Mouse (Mus musculus) CD4-positive, CD25-positive, alpha-beta regulatory T cell, adult 4 months (primary cell): ENCODE results near the gene Gpr18. TPM values are rescaled to one million over a fixed set of nuclear protein-coding genes. Genes with fewer than 3 reads are reported as not detected.

Experiments used
- ATAC-seq: one replicate; pipeline ENCODE4 v1.8.0; 2017
- polyA plus RNA-seq, 2 experiments: library from polyadenylated mRNA; unstranded; fragments of 100-300 nt; shearing (Covaris generic); gene quantifications; one replicate each; pipeline ENCODE4 v1.2.1; 2017

Gpr18 gene
- 10 to 100 TPM; 92.7 to 95.9 TPM for polyA plus RNA-seq

- ATAC-seq, result peak; percentile 84
Observed at GRCm38 (mm10) chr14:121915621-121916020, at the start of gene Gpr18. Gene Gpr18 (minus strand): TSS chr14:121915781.

DNA sequence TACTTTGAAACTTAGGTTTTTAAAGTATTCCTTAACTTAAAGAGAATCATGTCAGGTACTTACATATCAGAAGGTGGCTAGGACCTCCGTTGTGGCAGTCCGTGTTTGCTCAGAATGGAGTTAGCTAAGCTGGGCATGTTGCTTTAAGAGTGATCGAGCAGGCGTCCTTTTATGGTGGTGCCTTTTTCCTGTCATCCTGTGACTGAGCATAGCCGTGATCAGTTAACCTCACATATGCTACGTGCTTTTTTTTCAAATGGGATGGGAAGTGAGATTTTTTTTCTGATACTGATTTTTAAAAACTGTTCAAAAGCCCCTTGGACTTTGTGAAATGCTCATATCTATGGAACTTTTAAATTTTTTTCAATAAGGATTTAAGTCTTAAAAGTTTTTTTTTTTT is 49.4 kb upstream of the Gpr18 start, which contains the start of gene Gpr183:
Gpr183 (minus strand) TSS at position 206 of the 400 bp plus-strand sequence.
- peak; percentile 73 for ATAC-seq

DNA sequence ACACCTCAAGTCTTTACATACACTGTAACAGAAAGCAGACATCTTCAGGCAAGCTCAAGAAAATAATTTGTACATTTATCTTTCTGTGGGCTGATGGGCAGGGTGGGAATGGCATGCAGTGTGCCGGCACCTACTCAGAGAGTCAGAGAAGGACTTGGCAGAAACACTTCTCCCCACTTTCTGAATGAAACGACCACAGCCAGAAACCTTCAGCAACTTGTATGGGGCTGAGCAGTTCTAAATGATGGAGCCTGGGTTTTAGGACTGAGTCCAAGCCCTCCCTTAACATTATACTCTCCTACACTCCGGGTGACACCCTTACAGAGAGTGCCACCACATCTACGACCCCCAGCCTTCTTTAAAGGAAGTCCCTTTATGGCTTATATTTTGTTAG is 48.4 kb upstream of the Gpr18 start:
- no peak for ATAC-seq

DNA sequence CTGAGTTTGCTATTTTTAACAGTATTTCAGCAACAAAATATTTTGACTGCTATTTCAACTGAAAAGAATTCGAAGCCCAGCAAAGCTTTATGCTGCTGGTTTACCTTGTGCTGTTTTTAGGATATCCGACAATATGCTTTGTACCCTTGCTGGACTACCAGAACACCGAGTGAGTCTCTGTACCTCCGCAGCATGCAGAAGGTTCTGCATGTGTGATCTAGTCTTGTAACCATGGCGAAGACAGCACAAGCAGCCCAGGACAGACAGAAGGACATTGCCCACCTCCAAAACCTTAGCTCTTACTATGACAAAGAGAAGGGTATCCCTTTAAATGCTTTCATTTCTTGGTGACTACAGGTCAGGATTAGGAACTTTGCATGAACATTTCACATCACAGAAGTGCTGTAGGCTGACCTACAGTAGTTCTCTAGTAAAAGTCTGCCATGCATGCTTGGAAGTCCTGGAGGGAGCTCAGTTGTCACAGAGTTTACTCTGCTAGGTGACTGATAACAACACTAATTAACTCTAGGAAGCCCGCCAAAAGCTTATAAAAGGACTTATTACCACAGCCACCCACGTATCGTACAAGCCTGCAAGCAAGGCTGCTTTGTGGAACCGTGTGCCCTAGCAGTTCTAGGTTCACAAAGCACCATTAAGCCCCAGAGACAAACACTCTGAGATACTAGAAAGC is 47.8 kb upstream of the Gpr18 start:
- peak; percentile 22 for ATAC-seq

- ATAC-seq, result no peak
Observed at GRCm38 (mm10) chr14:121962128-121962890, 46.7 kb upstream of the Gpr18 start.

DNA sequence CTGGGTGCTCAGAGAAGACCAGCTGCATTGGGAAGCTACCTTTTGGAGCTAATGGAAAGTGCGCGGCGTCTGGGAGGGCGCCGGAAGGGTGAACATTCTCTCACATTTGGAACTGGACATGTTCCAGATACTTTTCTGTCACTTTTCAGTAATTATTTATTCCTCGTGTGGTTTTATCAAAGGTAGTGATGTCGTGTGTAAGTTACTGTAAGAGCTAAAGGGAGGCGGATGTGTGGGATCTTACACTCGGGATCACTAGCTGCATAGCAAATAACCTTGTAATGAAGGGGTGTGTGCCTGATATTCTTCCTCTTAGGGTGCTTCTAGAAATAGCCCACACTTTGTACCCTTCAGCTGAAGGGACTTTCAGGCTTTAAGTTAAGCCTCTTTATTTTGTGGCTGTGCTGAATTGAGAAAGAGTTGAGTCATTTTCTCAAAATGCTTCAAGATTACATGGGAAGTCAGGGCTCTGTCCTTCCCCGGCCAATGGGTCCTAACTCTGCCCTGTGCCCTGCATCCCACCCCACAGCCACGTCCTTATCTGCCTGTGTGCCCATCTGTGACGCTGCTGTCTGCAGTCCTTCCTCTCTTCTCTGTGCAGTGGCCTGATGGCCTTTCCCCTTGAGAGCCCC is 46.0 kb upstream of the Gpr18 start:
- peak; percentile 11 for ATAC-seq

DNA sequence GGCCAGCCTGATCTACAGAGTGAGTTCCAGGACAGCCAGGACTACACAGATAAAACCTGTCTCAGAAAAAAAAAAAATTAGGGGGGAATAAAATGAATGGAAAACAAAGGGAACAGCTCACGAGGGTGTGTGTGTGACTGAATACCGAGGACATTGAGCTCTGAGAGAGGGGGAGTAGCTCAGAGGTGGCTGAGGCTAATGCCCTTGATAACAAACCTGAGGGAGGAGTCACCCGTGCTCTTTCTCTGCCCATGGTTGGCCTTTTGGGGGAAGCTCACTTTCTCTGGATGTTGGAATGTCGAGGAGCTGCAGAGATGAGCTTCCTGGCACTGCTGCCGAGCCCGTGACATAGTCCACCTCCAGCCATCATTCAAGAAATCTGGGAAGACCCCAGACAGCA is 45.4 kb upstream of the Gpr18 start:
- ATAC-seq, result no peak

DNA sequence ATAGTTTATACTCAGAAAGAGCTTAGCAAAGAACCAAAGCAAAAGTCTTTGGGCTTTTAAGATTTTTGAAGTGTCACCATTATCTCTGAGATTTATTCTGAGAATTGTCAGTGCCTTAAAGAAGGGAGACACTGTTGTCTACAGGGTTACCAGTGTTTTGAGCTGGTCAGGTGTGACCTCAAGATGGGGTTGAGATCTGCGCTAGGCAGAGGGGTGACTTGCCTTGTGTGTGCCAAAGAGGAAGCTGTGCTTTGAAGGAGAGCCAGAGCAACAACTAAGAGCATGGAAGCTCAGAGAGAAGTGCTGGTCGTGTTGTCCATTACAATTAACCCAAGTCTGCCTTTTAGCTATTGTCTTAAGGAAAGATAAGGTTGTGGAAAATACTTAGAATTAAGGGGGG is 45.0 kb upstream of the Gpr18 start:
- no peak for ATAC-seq

- no peak for ATAC-seq
Observed at GRCm38 (mm10) chr14:121960031-121960430, 44.5 kb upstream of the Gpr18 start.

- ATAC-seq, result no peak
Observed at GRCm38 (mm10) chr14:121959538-121959980, 44.0 kb upstream of the Gpr18 start.

DNA sequence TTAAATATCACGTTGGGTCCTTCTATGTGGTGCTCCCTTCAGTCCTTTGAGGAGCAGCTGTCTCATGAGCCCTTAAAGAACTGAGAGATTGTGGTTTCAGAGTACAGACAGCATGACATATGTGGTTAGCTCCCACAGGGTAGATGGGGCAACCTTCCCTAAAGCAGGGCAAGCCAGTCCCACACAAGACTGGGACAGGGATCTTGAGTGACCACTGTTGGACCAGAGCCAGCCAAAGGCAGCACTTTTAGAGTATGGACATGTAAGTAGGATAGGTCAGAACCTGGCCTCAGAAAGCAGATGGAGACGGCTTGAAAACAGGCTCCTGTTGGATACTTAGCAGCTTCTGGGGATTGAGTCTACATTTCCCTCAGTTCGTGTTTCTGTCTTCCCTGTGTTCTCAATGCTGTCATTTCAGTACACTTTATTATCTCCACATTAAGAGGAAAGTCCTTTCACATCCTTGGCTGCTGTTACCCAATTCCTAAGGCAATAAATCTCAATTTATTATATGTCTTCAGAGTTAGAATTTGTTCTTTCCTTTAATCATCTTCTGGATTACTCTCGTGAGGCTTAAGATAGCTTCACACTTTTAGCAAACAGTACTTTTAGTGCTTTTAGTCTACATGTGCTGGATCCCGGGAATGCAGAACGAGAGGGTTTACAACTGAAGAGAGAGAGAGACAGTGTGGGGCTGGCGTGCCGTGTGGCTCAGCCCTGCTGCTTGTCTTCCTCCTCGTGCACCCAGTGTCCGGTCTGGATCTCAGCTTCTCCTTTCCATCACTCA is 43.4 kb upstream of the Gpr18 start:
- no peak for ATAC-seq

DNA sequence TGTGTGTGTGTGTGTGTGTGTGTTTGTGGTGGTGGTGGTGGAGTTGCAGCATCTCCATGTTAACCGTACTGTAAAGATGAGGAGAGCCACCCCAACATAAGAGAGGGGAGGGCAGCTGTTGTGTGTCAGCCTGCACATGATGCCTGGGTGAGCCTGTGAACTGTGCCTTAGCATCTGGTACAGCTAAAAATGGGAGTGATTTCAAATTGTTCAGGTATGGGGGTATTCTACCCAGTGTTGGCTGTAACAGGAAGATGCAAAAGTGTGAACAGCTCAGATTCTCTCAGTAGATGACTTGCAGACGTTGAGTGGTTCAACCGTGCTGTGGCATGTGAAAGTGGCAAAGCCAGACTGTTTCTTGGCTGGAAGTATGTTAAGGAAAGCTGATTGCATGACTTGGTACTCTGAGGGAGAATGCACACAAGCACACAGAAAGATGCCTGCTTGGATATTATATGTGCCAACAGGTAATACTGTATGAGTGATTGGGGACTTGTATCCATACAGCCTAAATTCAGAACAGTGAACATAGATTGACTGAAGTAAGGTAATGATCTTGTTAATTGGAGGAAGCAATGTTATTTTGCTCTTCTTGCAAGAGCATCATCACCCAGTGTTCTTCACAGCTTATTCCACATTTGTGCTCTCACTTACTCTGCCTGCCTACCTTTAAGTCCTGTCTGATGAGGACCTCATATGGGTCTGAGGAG is 42.6 kb upstream of the Gpr18 start:
- no peak for ATAC-seq

- no peak for ATAC-seq
Observed at GRCm38 (mm10) chr14:121957176-121957871, 41.7 kb upstream of the Gpr18 start.

DNA sequence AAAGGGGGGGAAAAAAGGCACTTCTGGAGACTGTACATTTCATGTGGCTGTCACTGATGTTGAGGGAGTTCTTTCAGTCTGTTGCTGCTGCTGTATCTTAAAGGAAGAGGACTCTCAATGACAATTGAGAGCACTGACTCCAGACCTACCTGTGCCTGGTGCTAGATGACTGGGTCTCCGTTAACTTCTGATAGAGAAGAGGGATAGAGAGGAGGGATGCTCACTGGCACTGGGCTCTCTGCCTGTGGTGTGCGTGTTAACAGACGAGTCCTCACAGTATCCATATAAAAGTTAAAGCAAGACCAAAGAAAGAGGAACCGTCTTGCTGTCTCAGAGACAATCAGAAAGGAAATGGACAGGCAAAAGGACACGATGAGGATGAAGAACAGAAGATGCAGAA is 40.7 kb upstream of the Gpr18 start:
- no peak for ATAC-seq

GRCm38 (mm10) chr14:121955176-121955795 is 39.7 kb upstream of the Gpr18 start:
- ATAC-seq, result peak; percentile 22

DNA sequence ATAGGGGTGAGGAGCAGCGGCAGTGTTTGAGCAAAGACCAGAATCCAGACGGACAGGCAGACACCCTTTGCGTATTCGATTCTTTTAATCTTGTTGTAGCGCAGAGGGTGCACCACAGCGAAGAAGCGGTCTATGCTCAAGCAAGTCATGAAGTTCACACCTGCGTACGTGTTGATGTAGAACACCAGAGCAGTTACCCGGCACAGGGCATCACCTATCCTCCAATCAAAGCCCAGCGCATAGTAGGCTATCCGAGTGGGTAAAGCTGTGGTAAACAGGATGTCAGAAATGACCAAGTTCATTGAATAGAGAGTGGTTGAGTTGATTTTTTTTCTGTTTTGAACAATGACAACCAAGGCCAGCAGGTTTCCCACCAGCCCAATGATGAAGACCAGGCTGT is 39.0 kb upstream of the Gpr18 start:
- peak; percentile 71 for ATAC-seq

GRCm38 (mm10) chr14:121954129-121954528 is 38.5 kb upstream of the Gpr18 start:
- no peak for ATAC-seq

DNA sequence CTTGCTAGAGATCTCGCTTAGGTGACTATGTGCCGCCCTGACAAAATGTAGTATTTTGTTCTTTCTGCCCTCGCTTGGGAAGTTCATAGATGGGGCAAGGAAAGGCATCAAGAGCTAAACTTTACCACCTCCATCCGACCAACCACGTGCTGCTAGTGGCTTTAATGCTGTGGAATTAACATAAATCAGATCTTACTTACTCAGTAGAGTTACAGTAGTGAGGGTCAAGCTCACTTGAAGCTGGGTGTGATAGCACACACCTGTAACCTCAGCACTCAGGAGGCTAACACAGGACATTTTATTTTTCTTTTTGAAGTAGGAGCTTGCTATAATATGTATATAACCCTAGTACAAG is 36.4 kb upstream of the Gpr18 start:
- ATAC-seq, result no peak

DNA sequence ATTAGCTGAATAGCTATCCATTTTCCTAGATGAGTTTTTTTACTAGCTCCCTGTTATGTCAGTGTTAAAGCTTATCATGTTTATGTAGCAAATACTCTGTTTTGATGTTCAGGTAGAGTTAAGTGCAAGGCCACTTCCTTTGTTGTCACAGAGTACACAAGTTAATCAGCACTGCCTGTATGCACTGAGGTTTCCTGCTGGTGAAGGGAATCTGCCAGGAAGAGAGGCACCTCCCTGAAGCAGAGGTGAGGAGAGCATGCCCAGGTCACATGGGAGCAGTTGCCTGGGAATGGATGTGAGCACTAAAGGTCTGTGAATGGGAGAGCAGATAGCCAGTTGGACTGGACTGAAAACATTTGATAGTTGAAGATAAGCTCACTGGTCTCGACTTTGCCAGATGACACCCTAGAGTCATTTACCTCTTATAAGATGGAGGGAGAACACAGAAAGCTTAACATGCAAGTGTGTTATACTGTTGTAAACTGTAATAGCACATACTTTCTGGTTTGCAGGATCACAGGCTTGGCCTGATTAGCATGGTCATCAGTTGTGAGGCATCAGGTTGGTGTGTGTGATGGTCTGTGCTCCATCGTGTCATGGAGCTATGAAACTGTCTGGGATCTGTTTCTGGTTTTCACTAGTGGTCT is 35.9 kb upstream of the Gpr18 start:
- peak; percentile 24 for ATAC-seq

DNA sequence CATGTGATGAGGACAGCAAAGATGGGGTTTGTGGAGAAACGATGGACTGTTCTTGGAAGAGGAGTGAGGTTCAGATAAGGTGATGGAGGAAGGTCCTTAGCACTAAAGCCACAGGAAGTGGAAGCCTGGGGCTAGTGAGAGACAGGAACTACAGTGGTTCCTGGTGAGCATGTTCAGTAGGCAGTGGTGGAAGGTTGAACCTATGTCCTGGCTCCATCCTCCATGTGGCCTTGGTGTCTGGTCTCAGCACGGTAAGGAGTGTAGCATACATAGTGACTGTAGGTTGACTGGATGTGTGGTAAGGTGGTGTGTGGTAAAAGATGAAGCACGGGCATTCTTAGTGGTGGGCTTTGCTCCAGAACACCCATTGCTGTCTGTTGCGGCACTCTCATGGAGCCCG is 34.3 kb upstream of the Gpr18 start:
- ATAC-seq, result no peak

GRCm38 (mm10) chr14:121949436-121949835 is 33.9 kb upstream of the Gpr18 start:
- no peak for ATAC-seq
